Mouse (Mus musculus): ENCODE measurements around the gene Lgals9.

DNA sequence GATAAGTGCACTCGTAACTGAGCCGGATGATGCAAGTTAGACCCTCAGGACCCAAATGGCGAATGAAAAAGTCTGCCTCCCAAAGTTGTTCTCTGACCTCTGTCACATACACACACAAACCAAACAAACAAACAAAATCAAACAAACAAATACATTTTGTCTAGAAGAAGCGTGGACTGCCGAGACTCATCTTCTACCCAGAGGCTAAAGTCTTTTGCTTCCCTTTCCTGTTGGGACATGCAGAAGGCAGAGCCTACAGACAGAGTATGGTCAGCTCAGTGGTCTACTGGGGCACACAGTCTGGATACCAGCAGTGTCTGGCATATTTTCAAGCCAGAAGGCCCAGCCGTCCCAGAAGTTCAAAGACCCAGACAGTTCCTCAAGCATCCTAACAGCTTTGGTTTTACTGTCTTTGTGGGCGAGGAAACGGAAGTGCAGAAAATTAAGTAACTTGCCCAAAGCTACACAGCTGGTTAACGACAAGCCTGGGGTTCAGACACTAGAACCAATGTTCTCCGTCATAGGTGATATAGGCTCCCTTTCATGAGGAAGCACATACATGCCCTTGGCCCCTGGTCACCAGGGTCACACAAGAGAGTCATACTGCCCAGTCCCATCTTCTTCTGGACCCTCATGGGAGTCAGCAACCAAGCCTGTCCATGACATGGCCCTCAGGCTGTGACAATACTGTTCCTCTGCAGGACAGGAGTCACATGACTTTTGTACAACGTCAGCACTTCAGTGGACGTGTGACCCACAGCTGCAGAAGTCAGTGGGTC lies 2.0 kb downstream of the Lgals9 start:
- TF ChIP-seq CTCF (IDR thresholded peaks at IDR 0.05; ENCODE audit: low read depth, low read length) (no peak), POLR2A (IDR thresholded peaks at IDR 0.05; ENCODE audit: extremely low read depth, insufficient read depth, low read length) (no peak)
